Mouse (Mus musculus) liver, embryonic 14.5 days (tissue): ENCODE measurements around the gene Adck2. TPM values are rescaled to one million over a fixed set of nuclear protein-coding genes. Genes with fewer than 3 reads are reported as not detected.

Experiments used
- ATAC-seq: fragments of 200-750 bp; cut with Nextera tagmentation; 2 replicates; pipeline ENCODE4 v1.8.0; 2017; ENCODE audit warnings: moderate number of reproducible peaks, mild to moderate bottlenecking, moderate library complexity; ENCODE audit not compliant: insufficient read depth
- DNase-seq, 3 experiments: peaks; one replicate each; pipeline ENCODE4 v3.0.0-alpha.2; 2012 to 2013; ENCODE audit warnings: low read depth in 3 of 3, low spot score in 3 of 3
- H3K27ac ChIP-seq: fragments of 300-500 bp; sonication (generic); 2 replicates; pipeline ENCODE4 v1.5.1; 2014; ENCODE audit warnings: moderate library complexity, mild to moderate bottlenecking, control low read depth, inconsistent platforms
- H3K27me3 ChIP-seq: fragments of 300-500 bp; sonication (generic); 2 replicates; pipeline ENCODE4 v1.6.1; 2014; ENCODE audit warnings: mild to moderate bottlenecking, low read length, moderate library complexity; ENCODE audit not compliant: control insufficient read depth, insufficient read depth
- H3K36me3 ChIP-seq: fragments of 300-500 bp; sonication (generic); replicated peaks from 2 replicates; pipeline ENCODE4 v1.6.1; 2014; ENCODE audit warnings: low read depth; ENCODE audit not compliant: control insufficient read depth, insufficient read depth
- H3K4me1 ChIP-seq, 2 experiments: fragments of 200-500 bp in 1 of 2; fragments of 300-500 bp in 1 of 2; sonication (generic) in 1 of 2; replicated peaks; 2 replicates each; pipeline ENCODE4 v1.6.1; 2012 to 2014; ENCODE audit warnings: antibody characterized with exemption in 1 of 2, inconsistent platforms in 1 of 2, low read length in 1 of 2; ENCODE audit not compliant: control insufficient read depth in 2 of 2, insufficient read depth in 2 of 2
- H3K4me2 ChIP-seq: fragments of 300-500 bp; sonication (generic); 2 replicates; pipeline ENCODE4 v1.6.1; 2014; ENCODE audit warnings: low read depth, mild to moderate bottlenecking, control low read depth, moderate library complexity
- H3K4me3 ChIP-seq, 2 experiments: fragments of 200-500 bp in 1 of 2; fragments of 300-500 bp in 1 of 2; sonication (generic) in 1 of 2; 2 replicates each; pipeline ENCODE4 v1.5.1; 2012 to 2014; ENCODE audit warnings: low read depth in 2 of 2, low read length in 2 of 2, mild to moderate bottlenecking in 2 of 2, control low read depth in 1 of 2, inconsistent platforms in 1 of 2, moderate library complexity in 1 of 2; ENCODE audit not compliant: insufficient read depth in 1 of 2
- H3K9ac ChIP-seq: fragments of 300-500 bp; sonication (generic); replicated peaks from 2 replicates; pipeline ENCODE4 v1.6.1; 2014; ENCODE audit warnings: mild to moderate bottlenecking, control low read depth, moderate library complexity
- H3K9me3 ChIP-seq: fragments of 300-500 bp; sonication (generic); 2 replicates; pipeline ENCODE4 v1.6.1; 2016; ENCODE audit warnings: low read length, mixed read lengths; ENCODE audit not compliant: control insufficient read depth
- CTCF ChIP-seq: IDR thresholded peaks from 2 replicates; pipeline ENCODE4 v1.5.1; 2016; ENCODE audit warnings: antibody characterized with exemption, low read depth, control low read depth
- EP300 ChIP-seq: IDR thresholded peaks from 2 replicates; pipeline ENCODE4 v1.6.1; 2016; ENCODE audit warnings: antibody characterized with exemption, low read depth
- WGBS: fragments of 180-500 bp; shearing (Covaris S2); extraction: QIAGEN DNeasy Blood & Tissue Kit; methylation state at CpG from one replicate; pipeline ENCODE4 v1.1.7; 2014; ENCODE audit not compliant: insufficient replicate concordance; 5-methylcytosine and 5-hydroxymethylcytosine counted together
- polyA plus RNA-seq, 2 experiments: library from polyadenylated mRNA; depleted of rRNA in 1 of 2; stranded (reverse) in 1 of 2; unstranded in 1 of 2; fragments of >200 nt; fragmentation: Nextera tagmentation in 1 of 2; extraction: Ambion mirVana in 1 of 2; gene quantifications; 2 replicates each; pipeline versions ENCODE4 v1.2.1 to v1.2.3; 2012 to 2014

Gene Adck2
- 2.2 and 3.1 TPM in 2 replicates for polyA plus RNA-seq (2012; rRNA removed)
- 6.7 and 7.8 TPM in 2 replicates for polyA plus RNA-seq (2014; fragmentation: Nextera tagmentation; extraction: Ambion mirVana)

DNA sequence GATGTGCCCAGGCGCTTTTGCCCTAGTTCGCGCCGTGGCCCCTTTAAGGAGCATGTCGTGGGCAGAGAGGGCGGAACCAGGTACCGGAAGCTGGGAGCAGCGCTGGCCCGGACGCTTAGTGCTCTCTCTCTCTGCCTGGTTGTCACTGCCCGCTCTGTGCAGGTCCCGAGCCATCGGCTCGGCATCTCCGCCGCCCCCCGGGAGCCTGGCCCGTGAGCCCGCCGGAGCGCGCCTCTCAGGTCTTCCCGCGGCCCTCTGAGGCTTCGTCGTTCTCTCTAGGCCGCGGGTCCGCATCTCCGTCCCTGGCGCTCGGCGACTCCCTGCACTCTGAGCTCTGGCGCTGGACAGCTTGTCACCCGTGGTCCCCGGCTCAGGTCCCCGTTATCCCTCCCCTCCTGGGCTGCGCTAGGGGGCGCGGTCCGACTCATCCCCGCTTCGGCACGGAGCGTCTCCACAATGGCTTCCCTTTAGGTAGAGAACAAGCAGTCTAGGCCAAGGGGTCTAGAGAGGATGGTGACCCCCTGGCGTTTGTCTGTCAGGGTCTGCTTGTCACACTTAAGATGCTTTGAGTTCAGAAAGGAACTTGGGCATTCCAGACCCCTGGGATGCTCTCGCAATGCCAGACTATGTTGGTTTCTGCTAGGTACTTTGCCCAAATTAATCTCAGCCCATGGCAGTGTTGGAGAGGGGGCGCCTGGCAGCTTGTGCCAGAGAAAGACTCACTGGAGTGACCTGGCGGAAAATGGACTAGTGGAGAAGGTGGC is at the start of gene Adck2:
Gene Adck2, plus strand, starts transcription at position 83 of the 764 bp plus-strand sequence.
- TF ChIP-seq CTCF = peak; percentile 70
- TF ChIP-seq EP300 = no peak
- Histone ChIP-seq H3K9me3 (no peaks in the 10 kb centered on the region), H3K27ac (peak within 1 kb of the TSS; percentile 43), H3K4me1 (peaks cover 5 to 11% of the 10 kb centered on the region in 2 experiments; a peak in 3 of 4 replicates), H3K4me3 (peak within 1 kb of the TSS; percentile 77 to 78), H3K9ac (peak within 1 kb of the TSS; percentile 68), H3K27me3 (no peaks in the 10 kb centered on the region), H3K36me3 (no peaks in the 10 kb centered on the region; the same call in 1 of the 2 replicates), H3K4me2 (peak within 1 kb of the TSS; percentile 81)
- DNase-seq (peak; percentile 60 to 69 (median 69)), ATAC-seq (peak; percentile 96)
- whole genome bisulfite sequencing = 1% methylated on average over 49 of the region's 49 CpGs

DNA sequence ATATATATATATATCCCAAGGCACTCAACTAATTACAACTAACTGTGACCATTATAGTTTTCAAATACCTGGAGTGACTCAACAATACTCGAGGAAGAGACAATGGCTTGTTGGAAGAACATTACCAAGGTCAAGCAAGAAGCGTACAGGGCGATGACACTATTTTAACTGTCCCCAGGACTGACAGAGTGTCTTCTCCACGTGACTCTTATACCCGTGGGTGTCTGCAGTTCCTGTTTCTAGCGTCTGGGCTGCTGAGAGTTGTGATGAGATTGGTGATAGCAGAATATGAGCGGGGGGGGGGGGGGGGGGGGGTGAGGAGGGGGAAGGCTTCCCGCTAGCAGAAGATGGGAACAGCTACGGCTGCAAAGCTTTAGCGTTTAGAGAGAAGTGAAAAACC is 46.9 kb upstream of the Adck2 start:
- H3K27ac ChIP-seq = no peak overlapping the region
- 36% methylated on average over 9 of the region's 10 CpGs for WGBS
- ATAC-seq (no peak), DNase-seq (no peak)
- no peak overlapping the region for H3K4me3 ChIP-seq
- no peaks in the 10 kb centered on the region for H3K36me3 ChIP-seq
- TF ChIP-seq CTCF (no peak), EP300 (no peak)
- no peaks in the 10 kb centered on the region for H3K9me3 ChIP-seq
- no peak overlapping the region for H3K9ac ChIP-seq
- H3K27me3 ChIP-seq = no peaks in the 10 kb centered on the region
- no peaks in the 10 kb centered on the region for H3K4me1 ChIP-seq
- H3K4me2 ChIP-seq = no peak overlapping the region

- Histone ChIP-seq H3K4me3 (no peak overlapping the region), H3K27ac (no peak overlapping the region), H3K4me2 (no peak overlapping the region), H3K9ac (no peak overlapping the region), H3K27me3 (no peaks in the 10 kb centered on the region), H3K4me1 (no peaks in the 10 kb centered on the region), H3K36me3 (no peaks in the 10 kb centered on the region), H3K9me3 (no peaks in the 10 kb centered on the region)
- ATAC-seq (no peak), DNase-seq (no peak)
- TF ChIP-seq EP300 (no peak), CTCF (no peak)
- 50% methylated on average over 7 of the region's 7 CpGs for WGBS
Measured at GRCm38 (mm10) chr6:39527337-39527784, 46.3 kb upstream of the Adck2 start.

GRCm38 (mm10) chr6:39527811-39528210 is 45.9 kb upstream of the Adck2 start:
- WGBS = 48% methylated on average over 4 of the region's 4 CpGs
- TF ChIP-seq EP300 (no peak), CTCF (no peak)
- H3K4me2 ChIP-seq = no peak overlapping the region
- H3K9ac ChIP-seq = no peak overlapping the region
- H3K4me3 ChIP-seq = no peak overlapping the region
- H3K36me3 ChIP-seq = no peaks in the 10 kb centered on the region
- ATAC-seq (no peak), DNase-seq (no peak)
- no peaks in the 10 kb centered on the region for H3K9me3 ChIP-seq
- H3K27me3 ChIP-seq = no peaks in the 10 kb centered on the region
- no peaks in the 10 kb centered on the region for H3K4me1 ChIP-seq
- no peak overlapping the region for H3K27ac ChIP-seq

GRCm38 (mm10) chr6:39528671-39529535 is 44.8 kb upstream of the Adck2 start:
- H3K36me3 ChIP-seq = no peaks in the 10 kb centered on the region
- no peaks in the 10 kb centered on the region for H3K4me1 ChIP-seq
- H3K4me3 ChIP-seq = no peak overlapping the region
- H3K9ac ChIP-seq = no peak overlapping the region
- H3K27ac ChIP-seq = no peak overlapping the region
- no peaks in the 10 kb centered on the region for H3K27me3 ChIP-seq
- no peak for ATAC-seq
- no peak for DNase-seq
- WGBS = 39% methylated on average over 12 of the region's 12 CpGs
- H3K9me3 ChIP-seq = no peaks in the 10 kb centered on the region
- TF ChIP-seq CTCF (no peak), EP300 (no peak)
- H3K4me2 ChIP-seq = no peak overlapping the region
